Mouse (Mus musculus) liver, embryonic 14.5 days (tissue): Measurements from ENCODE around the gene Faap100.

Experiments
- CTCF ChIP-seq: IDR thresholded peaks from 2 replicates; pipeline ENCODE4 v1.5.1; 2016; ENCODE audit warnings: antibody characterized with exemption, low read depth, control low read depth
- EP300 ChIP-seq: IDR thresholded peaks from 2 replicates; pipeline ENCODE4 v1.6.1; 2016; ENCODE audit warnings: antibody characterized with exemption, low read depth

- TF ChIP-seq CTCF (no peak), EP300 (no peak)
Observed at GRCm38 (mm10) chr11:120361295-120361694, 17.3 kb downstream of the Faap100 start, which contains the start of gene Fscn2.
